Mouse (Mus musculus) myocyte (in vitro differentiated cells): ENCODE results near the gene Btbd2.

Experiments
- E2F4 ChIP-seq: IDR thresholded peaks from one replicate; pipeline ENCODE4 v1.6.1; 2011; ENCODE audit warnings: mild to moderate bottlenecking, control low read depth, moderate library complexity; ENCODE audit not compliant: insufficient read depth
- MYOD1 ChIP-seq, 3 experiments: IDR thresholded peaks; one replicate each; pipeline ENCODE4 v1.6.1; 2011; ENCODE audit warnings: control low read depth in 2 of 3, low read depth in 2 of 3, mild to moderate bottlenecking in 2 of 3, moderate library complexity in 1 of 3; ENCODE audit not compliant: insufficient read length in 2 of 3, control insufficient read depth in 1 of 3
- POLR2A ChIP-seq: IDR thresholded peaks from one replicate; pipeline ENCODE4 v1.6.1; 2011; ENCODE audit warnings: low read depth, mild to moderate bottlenecking, control low read depth, moderate library complexity; ENCODE audit not compliant: insufficient read length
- USF1 ChIP-seq: IDR thresholded peaks from one replicate; pipeline ENCODE4 v1.6.1; 2011; ENCODE audit warnings: low read depth, mild to moderate bottlenecking, control low read depth, moderate library complexity

DNA sequence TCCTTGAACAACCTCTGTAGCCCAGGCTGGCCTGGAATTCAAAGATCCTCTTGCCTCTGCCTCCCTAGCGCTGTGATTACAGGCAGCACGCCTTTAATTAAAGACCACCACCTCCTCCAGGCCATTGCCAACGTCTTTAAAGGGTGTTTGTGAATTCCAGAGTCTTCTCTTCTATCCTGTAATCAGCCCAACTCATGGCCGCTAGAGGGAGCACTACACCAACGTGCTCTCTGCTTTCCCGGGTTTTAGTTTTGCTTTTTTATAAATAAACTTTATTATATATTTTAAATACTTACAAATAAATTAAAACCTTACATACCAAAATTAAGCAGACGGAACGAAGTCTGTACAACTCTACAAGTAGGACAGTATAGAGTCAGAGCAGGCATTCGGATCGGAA is 2.3 kb upstream of the Btbd2 start:
- TF ChIP-seq POLR2A, result no peak
- no peak for TF ChIP-seq USF1
- TF ChIP-seq E2F4, result no peak
- no peak for TF ChIP-seq MYOD1 (IDR thresholded peaks at IDR 0.05; ENCODE audit: control insufficient read depth in 1 of 3, insufficient read length in 2 of 3, low read depth in 2 of 3)
